Mouse (Mus musculus) hematopoietic stem cell, adult 5-6 weeks (primary cell): ENCODE measurements around the gene Aif1l. TPM values are rescaled to one million over a fixed set of nuclear protein-coding genes. Genes with fewer than 3 reads are reported as not detected.
A peak's percentile ranks its signal among the peaks of the same experiment; 100 is the strongest.

Source experiments
- ATAC-seq, 2 experiments: fragments of 125-278 bp in 1 of 2; replicated peaks in 1 of 2; 2 replicates each; pipeline ENCODE4 v1.8.0; 2016 to 2017; ENCODE audit warnings: inconsistent platforms in 2 of 2, mild to moderate bottlenecking in 2 of 2, moderate number of reproducible peaks in 2 of 2, low read depth in 1 of 2, moderate TSS enrichment in 1 of 2; ENCODE audit not compliant: low FRiP score in 2 of 2, poor library complexity in 2 of 2, severe bottlenecking in 2 of 2, insufficient read depth in 1 of 2, low TSS enrichment in 1 of 2
- total RNA-seq: library from RNA; stranded (forward); fragments of 172-1452, 232-1000 nt; gene quantifications from 2 replicates; pipeline ENCODE4 v1.2.3, GENCODE M21; 2017

Gene Aif1l
- total RNA-seq, 1 experiment from 2014 or later, result 1.1 TPM

DNA sequence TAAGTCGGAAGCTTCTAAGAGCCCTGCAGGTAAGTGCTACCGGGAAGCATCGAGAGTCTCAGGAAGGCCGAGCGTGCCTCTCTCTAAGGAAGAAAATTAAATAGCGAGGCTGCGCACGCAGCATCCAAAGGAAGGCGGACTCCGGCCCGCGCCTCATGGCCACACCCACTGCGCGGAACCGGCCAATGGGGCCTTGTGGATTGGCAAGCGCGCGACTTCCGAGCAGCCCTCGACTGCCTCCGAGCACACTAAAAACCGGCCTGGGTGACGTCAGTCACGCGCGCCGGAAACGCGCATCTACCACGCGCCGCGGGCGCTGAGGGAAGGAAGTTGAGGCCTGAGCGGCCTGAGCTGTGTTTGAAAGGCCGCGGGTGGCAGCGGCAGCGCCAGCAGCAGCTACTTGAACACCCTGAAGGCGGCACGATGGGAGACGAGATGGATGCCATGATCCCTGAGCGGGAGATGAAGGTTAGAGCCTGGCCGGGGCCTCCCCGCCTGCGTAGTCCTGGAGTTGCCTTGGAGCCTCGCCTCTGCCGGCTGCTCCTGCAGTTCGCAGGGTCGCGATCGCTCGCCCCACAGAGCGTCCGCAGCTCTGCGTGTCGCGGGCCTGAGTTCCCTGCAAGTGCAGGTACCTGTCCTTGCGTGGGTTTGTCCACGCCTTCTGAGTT, 24.3 kb downstream of the Aif1l start, which contains the start of gene Nup214:
Gene Nup214 (plus strand): TSS at position 296 of the 668 bp plus-strand sequence.
- ATAC-seq, result peak; percentile 97 to 99

DNA sequence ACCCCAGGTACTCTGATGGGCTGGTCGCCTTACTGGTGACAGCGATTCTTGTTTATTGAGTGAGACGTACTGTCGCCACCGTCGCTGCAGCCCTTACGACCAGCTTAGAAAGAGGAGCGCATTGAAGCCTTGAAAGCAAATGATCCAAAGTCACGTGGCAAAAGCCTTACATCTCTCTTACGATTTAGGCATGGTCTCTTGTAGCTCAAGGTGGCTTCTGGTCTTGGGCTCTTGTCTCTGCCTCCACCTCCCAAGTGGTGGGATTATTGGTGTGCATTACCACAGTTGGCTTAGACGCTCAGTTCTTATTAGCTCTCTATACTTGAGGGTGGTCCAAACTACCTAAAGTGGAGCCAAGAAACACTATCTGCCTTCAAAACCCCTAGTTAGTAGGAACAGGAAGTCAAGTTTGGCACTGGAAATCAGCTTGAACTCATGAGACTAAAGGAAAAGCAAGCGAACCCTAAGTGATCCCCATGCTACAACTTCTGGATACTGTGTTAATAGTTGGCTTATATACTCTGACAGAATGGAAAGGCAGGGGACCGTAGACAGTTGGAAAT, 25.0 kb downstream of the Aif1l start:
- no peak for ATAC-seq

DNA sequence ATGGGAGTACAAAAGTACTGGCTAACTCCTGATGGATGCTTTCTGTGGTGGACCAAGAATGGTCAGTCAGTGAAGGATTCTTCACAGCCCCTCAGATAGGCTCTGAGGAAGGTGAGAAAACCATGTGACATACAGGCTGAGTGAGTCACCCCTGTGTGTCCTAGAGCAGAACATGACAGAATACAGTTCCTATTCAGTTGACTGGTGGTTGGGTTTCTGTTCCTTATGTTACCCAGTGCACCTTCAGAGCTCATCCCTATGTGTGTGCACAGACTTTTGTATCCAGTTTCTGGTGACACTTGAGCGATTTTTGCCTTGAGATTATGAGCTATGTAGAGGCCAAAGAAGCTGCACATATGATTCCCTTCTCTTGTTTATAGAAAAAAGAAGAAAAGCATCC, 37.8 kb downstream of the Aif1l start:
- ATAC-seq, result no peak

DNA sequence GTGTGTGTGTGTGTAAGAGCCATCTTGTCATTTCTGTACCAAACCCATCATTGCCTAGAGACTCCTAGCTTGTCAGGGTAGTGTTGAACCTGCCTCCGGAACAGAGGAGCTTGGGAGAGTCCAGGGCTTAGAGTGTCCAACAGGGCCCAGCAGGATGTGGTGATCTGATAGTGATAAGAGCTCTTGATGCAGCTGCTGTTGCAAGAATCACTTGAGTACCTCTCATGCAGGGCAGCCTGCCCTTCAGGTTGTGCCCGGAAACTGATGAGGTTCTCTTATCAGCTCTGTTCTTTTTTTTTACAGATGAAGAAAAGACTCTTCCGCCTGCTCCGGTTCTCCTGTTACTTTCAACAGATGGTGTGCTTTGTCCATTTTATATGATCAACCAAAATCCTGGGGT, 41.0 kb downstream of the Aif1l start:
- ATAC-seq, result no peak

DNA sequence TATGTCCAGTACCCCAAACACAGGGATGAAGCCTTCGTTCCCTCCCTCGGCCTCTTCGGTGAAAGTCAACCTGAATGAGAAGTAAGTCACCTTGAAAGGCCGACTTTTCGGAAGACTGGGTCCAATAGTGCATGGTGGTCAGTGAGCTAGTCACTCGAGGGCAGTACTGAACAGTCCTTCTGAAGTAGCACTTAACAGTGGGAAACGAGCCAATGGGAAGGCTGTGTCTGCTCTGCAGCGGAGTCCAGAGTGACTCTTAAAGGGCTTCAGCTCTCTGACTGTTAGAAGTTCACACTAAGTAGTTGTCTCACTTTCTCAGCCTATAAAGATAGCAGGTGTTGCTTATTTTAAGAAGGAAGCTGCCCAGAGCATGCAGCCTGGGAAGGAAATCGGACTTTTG, 45.0 kb downstream of the Aif1l start:
- ATAC-seq, result no peak

DNA sequence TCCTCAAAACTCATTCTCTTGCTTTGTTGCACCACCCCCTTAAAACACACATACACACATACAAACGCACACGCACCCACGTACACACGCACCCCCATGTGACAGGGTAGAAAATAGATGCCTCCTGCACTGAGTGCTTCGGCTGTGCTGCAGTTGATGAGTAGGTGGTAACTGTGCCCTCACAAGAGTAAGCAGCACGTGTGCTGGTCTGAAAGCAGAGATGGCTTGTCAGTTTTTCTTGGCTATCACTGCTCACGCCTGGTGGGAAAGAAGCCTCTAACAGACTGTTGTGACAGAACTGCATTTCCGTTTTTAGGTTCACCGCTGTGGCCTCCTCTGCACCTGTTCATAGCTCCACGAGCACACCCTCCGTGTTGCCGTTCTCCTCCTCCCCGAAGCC, 46.1 kb downstream of the Aif1l start:
- ATAC-seq, result no peak

DNA sequence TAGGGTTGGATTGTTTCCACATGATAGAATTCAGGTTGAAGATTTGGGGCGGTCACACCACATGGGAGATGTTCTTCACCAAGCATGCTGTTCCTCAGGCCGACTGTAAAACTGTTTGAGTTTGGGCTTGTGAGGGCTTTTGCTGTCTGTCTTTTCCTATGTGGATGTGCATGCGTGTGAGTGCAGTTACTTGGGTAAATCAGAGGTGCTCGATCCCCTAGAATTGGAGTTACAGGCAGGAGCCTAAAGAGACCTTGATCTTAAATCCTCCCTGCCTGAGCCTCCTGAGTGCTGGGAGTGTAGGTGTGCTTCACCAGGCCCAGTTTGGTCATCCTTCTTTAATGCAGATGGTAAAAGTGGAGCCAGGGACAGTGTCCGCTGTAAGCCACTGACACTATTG, 47.6 kb downstream of the Aif1l start:
- no peak for ATAC-seq

DNA sequence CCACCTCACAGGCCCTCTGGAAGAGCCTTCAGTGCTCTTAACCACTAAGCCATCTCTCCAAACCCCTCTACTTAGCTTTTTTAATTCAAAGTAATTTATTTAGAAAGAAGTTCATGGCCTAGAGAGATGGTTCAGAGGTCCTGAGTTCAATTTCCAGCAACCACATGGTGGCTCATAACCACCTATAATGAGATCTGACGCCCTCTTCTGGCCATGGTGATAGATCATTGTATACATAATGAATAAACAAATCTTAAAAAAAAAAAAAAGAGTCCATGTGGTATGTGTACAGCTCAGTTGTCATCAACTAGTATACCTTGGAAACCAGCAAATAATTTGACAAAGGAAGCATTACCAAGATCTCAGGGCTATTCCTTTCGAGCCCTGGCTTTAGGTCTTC, 48.5 kb downstream of the Aif1l start:
- ATAC-seq, result no peak

DNA sequence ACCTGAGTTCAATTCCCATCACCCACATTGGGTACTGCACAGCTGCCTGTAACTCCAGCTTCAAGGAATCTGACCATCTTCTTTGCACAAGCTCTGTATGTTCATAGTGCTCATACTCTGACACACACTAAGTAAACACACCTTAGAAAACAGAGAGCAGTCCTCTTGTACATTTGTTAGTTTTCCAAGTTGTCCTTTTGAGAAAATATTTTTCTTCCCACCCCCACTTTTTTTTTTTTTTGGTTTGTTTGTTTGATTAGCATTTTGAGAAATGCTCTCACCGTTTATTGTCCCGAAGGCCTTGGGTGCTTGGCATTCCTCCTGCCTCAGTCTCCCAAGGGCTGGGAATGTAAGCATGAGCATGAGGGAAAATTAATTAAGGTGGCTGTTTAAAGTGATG, 58.4 kb downstream of the Aif1l start:
- no peak for ATAC-seq

DNA sequence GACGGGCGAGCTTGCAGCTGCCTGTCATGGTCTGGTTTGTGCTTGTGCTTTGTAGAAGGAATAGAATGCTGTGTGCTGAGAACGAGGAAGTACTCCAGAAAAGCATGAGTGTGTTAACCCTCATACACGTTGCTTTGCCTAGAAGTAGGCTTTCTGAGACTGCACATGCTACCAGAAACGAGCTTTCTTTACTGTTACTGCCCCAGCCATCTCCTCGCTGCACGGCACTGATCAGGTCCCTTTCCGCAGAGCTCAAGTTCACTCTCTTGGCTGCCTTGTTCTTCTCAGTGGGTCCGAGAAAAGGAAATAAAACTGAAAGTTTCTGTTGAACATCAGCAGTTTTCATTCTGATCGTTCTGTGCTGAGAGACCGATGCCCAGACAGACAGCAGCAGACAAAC, 58.8 kb downstream of the Aif1l start:
- no peak for ATAC-seq

DNA sequence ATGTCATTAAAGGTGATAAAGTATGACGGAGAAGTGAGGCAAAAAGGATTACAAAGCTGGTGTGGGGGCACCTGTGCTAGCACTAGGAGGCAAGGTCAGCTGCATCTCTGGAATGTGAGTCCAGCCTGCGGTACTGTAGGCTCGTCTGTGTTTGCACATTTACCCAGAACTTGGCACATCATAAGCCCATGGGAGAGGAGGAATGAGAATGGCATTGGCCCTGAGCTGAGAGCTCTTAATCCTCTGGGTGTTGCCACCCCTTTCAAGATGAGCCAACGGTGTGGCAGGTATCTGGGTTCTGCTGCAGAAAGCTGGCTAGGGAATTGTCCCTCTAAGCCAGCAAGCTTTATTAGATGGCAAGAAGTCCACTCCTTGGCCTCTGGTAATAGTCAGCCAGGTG, 69.8 kb downstream of the Aif1l start:
- ATAC-seq, result no peak

DNA sequence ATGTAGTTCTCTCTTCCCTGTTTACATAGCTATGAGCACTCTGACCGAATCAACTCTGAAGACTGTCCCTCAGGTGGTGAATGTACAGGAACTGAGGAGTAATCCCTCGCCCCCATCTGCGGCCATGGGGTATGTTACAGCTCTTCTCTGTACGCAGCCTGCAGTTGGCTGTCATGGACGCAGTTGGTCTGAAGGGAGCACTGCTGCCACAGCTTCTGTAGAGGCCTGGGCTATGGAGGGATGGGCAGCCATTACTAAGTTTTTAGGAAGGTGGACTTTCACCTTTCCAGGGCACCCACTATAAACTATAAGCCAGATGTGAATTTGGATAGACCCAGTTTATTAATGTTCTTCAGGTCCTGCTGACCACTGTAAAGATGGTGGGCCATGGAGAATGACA, 70.3 kb downstream of the Aif1l start:
- no peak for ATAC-seq

Other genes starting within 250 kb of the Aif1l start
- not detected in 2 replicates for gene Qrfp, start 139.6 kb upstream of the Aif1l start, total RNA-seq
- not detected in 2 replicates for gene Fibcd1, start 104.1 kb upstream of the Aif1l start, total RNA-seq
- gene Lamc3, start 62.8 kb upstream of the Aif1l start, total RNA-seq, result not detected in 2 replicates
- gene Nup214, start 24.3 kb downstream of the Aif1l start, total RNA-seq, result 35.2 and 76.3 TPM in 2 replicates
- gene Fam78a, start 134.7 kb downstream of the Aif1l start, total RNA-seq, result 12.3 and 12.9 TPM in 2 replicates
- gene Plpp7, start 145.4 kb downstream of the Aif1l start, total RNA-seq, result 1.1 and 2.2 TPM in 2 replicates
- gene Prrc2b, start 200.9 kb downstream of the Aif1l start, total RNA-seq, result 19.9 and 25.0 TPM in 2 replicates